In genomic region chr9:75037451-75038356, GRCm38 (mm10) we compare ENCODE assay signal across 1 mouse cellular context.
TF ChIP-seq lines count a peak whose summit lies in the region.

Arpp19 (plus strand) TSS chr9:75037614.

TF ChIP-seq in CH12.LX, 34 proteins besides CTCF, POLR2A, EP300 and RAD21 (continued from another document):
- peak; percentile 41; the same call in 1 of the 2 replicates for TF ChIP-seq MEF2A (IDR thresholded peaks at IDR 0.05; ENCODE audit: borderline replicate concordance, low read depth, low read length)
- peak; percentile 61; the same call in 1 of the 2 replicates for TF ChIP-seq E2F4 (IDR thresholded peaks at IDR 0.05; ENCODE audit: insufficient replicate concordance, low read depth, low read length)
- no peak for TF ChIP-seq ZNF384 (IDR thresholded peaks at IDR 0.05; ENCODE audit: low read depth, low read length)
- 0 out of 2 replicates have a peak, but pooled peaks have one; percentile 13 for TF ChIP-seq MAX (IDR thresholded peaks at IDR 0.05; ENCODE audit: low read length)
- TF ChIP-seq SIN3A (IDR thresholded peaks at IDR 0.05; ENCODE audit: low read length) = peak; percentile 74; the same call in 1 of the 2 replicates
- TF ChIP-seq CHD1 (IDR thresholded peaks at IDR 0.05; ENCODE audit: low read depth, low read length) = no peak
- peak; percentile 78 for TF ChIP-seq MAZ (IDR thresholded peaks at IDR 0.05; ENCODE audit: low read depth, low read length)
- TF ChIP-seq RCOR1 (conservative IDR thresholded peaks at IDR 0.05; ENCODE audit: low read depth, low read length) = no peak
- TF ChIP-seq UBTF (IDR thresholded peaks at IDR 0.05; ENCODE audit: low read depth, low read length) = peak; percentile 87
- no peak for TF ChIP-seq BHLHE40 (IDR thresholded peaks at IDR 0.05; ENCODE audit: low read depth, low read length)
- TF ChIP-seq MXI1 (IDR thresholded peaks at IDR 0.05; ENCODE audit: low read depth, low read length) = no peak
- peak; percentile 59; the same call in 1 of the 2 replicates for TF ChIP-seq TBP (conservative IDR thresholded peaks at IDR 0.05; ENCODE audit: low read depth, low read length)
- no peak for TF ChIP-seq MYC (IDR thresholded peaks at IDR 0.05; ENCODE audit: low read depth, low read length)
- peak; percentile 82 for TF ChIP-seq NELFE (IDR thresholded peaks at IDR 0.05; ENCODE audit: low read depth, low read length)
- no peak for TF ChIP-seq POLR2AphosphoS2 (IDR thresholded peaks at IDR 0.05; ENCODE audit: low read depth, low read length)
- TF ChIP-seq IRF4 (IDR thresholded peaks at IDR 0.05; ENCODE audit: low read depth, low read length) = 0 out of 2 replicates have a peak, but pooled peaks have one; percentile 41
- TF ChIP-seq KAT2A (IDR thresholded peaks at IDR 0.05; ENCODE audit: insufficient replicate concordance, low read length) = peak; percentile 92; the same call in 1 of the 2 replicates
- no peak for TF ChIP-seq MAFK (IDR thresholded peaks at IDR 0.05; ENCODE audit: insufficient replicate concordance, low read length)
- TF ChIP-seq ZMIZ1 (IDR thresholded peaks at IDR 0.05; ENCODE audit: low read depth, low read length) = peak; percentile 75
- TF ChIP-seq ZC3H11A (IDR thresholded peaks at IDR 0.05; ENCODE audit: low read depth, low read length) = no peak
TF ChIP-seq in CH12.LX: peak in this region for 16.
